ENCODE assay signal across 8 mouse cellular contexts in genomic region chr6:126938853-126939486, GRCm38 (mm10). TPM values are rescaled to one million over a fixed set of nuclear protein-coding genes. Genes with fewer than 3 reads are reported as not detected.
DNase-seq lines count a peak whose midpoint lies in the region; ATAC-seq and TF ChIP-seq lines count a peak whose summit lies in the region.

No protein-coding gene starts in this region.

- intact Hi-C loops in heart, postnatal 25 days (cut with DNase I) = loop anchor here (5.0 kb wide), 2 partner anchors 92 to 147 kb away; partner anchors contain the start of gene Ndufa9

- H3K4me3 ChIP-seq in heart, embryonic 10.5 days = peak overlapping the region; percentile 82
- peak overlapping the region; percentile 89 to 99 (median 95) for H3K4me3 ChIP-seq in CH12.LX (replicated peaks in 1 of 3; ENCODE audit: low read depth in 2 of 3, low read length in 2 of 3, poor library complexity in 1 of 3)
- H3K4me3 ChIP-seq in forebrain, embryonic 11.5 days (ENCODE audit: low read depth, low read length) = peak overlapping the region; percentile 70
- peak overlapping the region; percentile 87 for H3K4me3 ChIP-seq in liver, embryonic 16.5 days (ENCODE audit: low read depth, low read length)

- under 1% methylated on average over 31 of the region's 31 CpGs for WGBS in heart, embryonic 10.5 days
- under 1% methylated on average over 31 of the region's 31 CpGs for WGBS in forebrain, embryonic 11.5 days
- under 1% methylated on average over 31 of the region's 31 CpGs for whole genome bisulfite sequencing in liver, embryonic 16.5 days (ENCODE audit: insufficient replicate concordance)

- H3K9ac ChIP-seq in CH12.LX (ENCODE audit: insufficient read depth, low read depth) = peak overlapping the region; percentile 73
- peak overlapping the region; percentile 80 for H3K9ac ChIP-seq in forebrain, embryonic 11.5 days (ENCODE audit: low read length)
- H3K9ac ChIP-seq in liver, embryonic 16.5 days (ENCODE audit: low read depth, low read length) = peak overlapping the region; percentile 85

- H3K4me1 ChIP-seq in heart, embryonic 10.5 days = peaks cover 20% of the 10 kb centered on the region
- H3K4me1 ChIP-seq in CH12.LX (ENCODE audit: control insufficient read depth in 1 of 2, insufficient read depth in 2 of 2) = peaks cover 8 to 34% of the 10 kb centered on the region in 2 experiments; a peak in 3 of 4 replicates
- H3K4me1 ChIP-seq in forebrain, embryonic 11.5 days (replicated peaks; ENCODE audit: control insufficient read depth, insufficient read depth, low read length) = peaks cover 6% of the 10 kb centered on the region; the same call in 1 of the 2 replicates
- H3K4me1 ChIP-seq in liver, embryonic 16.5 days (ENCODE audit: control insufficient read depth, low read depth, low read length) = peaks cover 22% of the 10 kb centered on the region

- TF ChIP-seq CTCF in CH12.LX (conservative IDR thresholded peaks at IDR 0.05 in 1 of 2, IDR thresholded peaks at IDR 0.05 in 1 of 2; ENCODE audit: low read depth in 2 of 2, low read length in 2 of 2) = no peak

- H3K79me2 ChIP-seq in CH12.LX (replicated peaks; ENCODE audit: control insufficient read depth, extremely low read depth, insufficient read depth, poor library complexity, severe bottlenecking) = peaks cover 26% of the 10 kb centered on the region

- H3K4me2 ChIP-seq in CH12.LX (ENCODE audit: insufficient read depth, low read depth, poor library complexity, severe bottlenecking) = peak overlapping the region; percentile 91
- peak overlapping the region; percentile 82 for H3K4me2 ChIP-seq in forebrain, embryonic 11.5 days (ENCODE audit: low read depth, low read length, severe bottlenecking)
- H3K4me2 ChIP-seq in liver, embryonic 16.5 days (ENCODE audit: low read depth, low read length) = peak overlapping the region; percentile 85

- no peaks in the 10 kb centered on the region for H3K9me3 ChIP-seq in heart, embryonic 10.5 days
- no peaks in the 10 kb centered on the region for H3K9me3 ChIP-seq in CH12.LX (replicated peaks; ENCODE audit: low read length)
- no peaks in the 10 kb centered on the region for H3K9me3 ChIP-seq in forebrain, embryonic 11.5 days (ENCODE audit: control insufficient read depth, low read length)
- H3K9me3 ChIP-seq in liver, embryonic 16.5 days (replicated peaks; ENCODE audit: control insufficient read depth, low read length) = no peaks in the 10 kb centered on the region

- DNase-seq in heart, embryonic 10.5 days (ENCODE audit: low spot score) = peak; percentile 73
- DNase-seq in heart, postnatal 25 days (ENCODE audit: low spot score) = no peak
- DNase-seq in CH12.LX (ENCODE audit: extremely low read depth) = no peak
- DNase-seq in forebrain, embryonic 11.5 days (ENCODE audit: low spot score) = no peak
- DNase-seq in gastrocnemius, adult 18-20 months (ENCODE audit: low spot score) = no peak
- DNase-seq in right cerebral cortex, postnatal 36 days (ENCODE audit: low spot score in 2 of 2) = no peak

- dilution Hi-C loops in CH12.LX (cut with MboI; ENCODE audit: extremely low pct_ligation_motif_present, extremely low pct_unique_long_range_greater_than_20kb, low sequenced_read_pairs) = no loop called here

- in situ Hi-C loops in CH12.LX (cut with MboI; ENCODE audit: low pct_ligation_motif_present, low pct_unique_long_range_greater_than_20kb, low sequenced_read_pairs) = no loop called here

- H3K27me3 ChIP-seq in heart, embryonic 10.5 days (ENCODE audit: insufficient read depth, poor library complexity, severe bottlenecking) = no peaks in the 10 kb centered on the region
- no peaks in the 10 kb centered on the region for H3K27me3 ChIP-seq in CH12.LX (replicated peaks)
- no peaks in the 10 kb centered on the region for H3K27me3 ChIP-seq in forebrain, embryonic 11.5 days (ENCODE audit: control insufficient read depth, insufficient read depth, low read length)
- H3K27me3 ChIP-seq in liver, embryonic 16.5 days (ENCODE audit: control insufficient read depth, insufficient read depth, low read depth, low read length) = no peaks in the 10 kb centered on the region

- no peak for ATAC-seq in forebrain, embryonic 11.5 days (replicated peaks; ENCODE audit: low FRiP score)
- ATAC-seq in liver, embryonic 16.5 days (ENCODE audit: low read depth) = peak; percentile 3; the same call in 1 of the 2 replicates
- no peak for ATAC-seq in cerebellum, adult (ENCODE audit: insufficient number of reproducible peaks, low FRiP score, low TSS enrichment)

- TF ChIP-seq RAD21 in CH12.LX (IDR thresholded peaks at IDR 0.05; ENCODE audit: low read depth, low read length) = no peak

- H3K27ac ChIP-seq in heart, embryonic 10.5 days = peak overlapping the region; percentile 88
- H3K27ac ChIP-seq in CH12.LX (ENCODE audit: insufficient read depth, low read depth) = peak overlapping the region; percentile 67
- H3K27ac ChIP-seq in forebrain, embryonic 11.5 days (ENCODE audit: low read depth, low read length) = peak overlapping the region; percentile 41; the same call in 1 of the 2 replicates
- H3K27ac ChIP-seq in liver, embryonic 16.5 days (ENCODE audit: low read length) = peak overlapping the region; percentile 80

- peaks cover 20% of the 10 kb centered on the region for H3K36me3 ChIP-seq in heart, embryonic 10.5 days
- H3K36me3 ChIP-seq in CH12.LX (replicated peaks in 1 of 2; ENCODE audit: control insufficient read depth in 1 of 2, insufficient read depth in 1 of 2, low read length in 1 of 2) = peaks cover 21 to 41% of the 10 kb centered on the region in 2 experiments
- H3K36me3 ChIP-seq in forebrain, embryonic 11.5 days (ENCODE audit: control insufficient read depth, insufficient read depth, low read length) = no peaks in the 10 kb centered on the region
- H3K36me3 ChIP-seq in liver, embryonic 16.5 days (ENCODE audit: control insufficient read depth, insufficient read depth) = peaks cover 15% of the 10 kb centered on the region

- no peak for TF ChIP-seq EP300 in CH12.LX (IDR thresholded peaks at IDR 0.05; ENCODE audit: low read length)

- TF ChIP-seq POLR2A in CH12.LX (IDR thresholded peaks at IDR 0.05; ENCODE audit: low read depth, low read length) = no peak

TF ChIP-seq in CH12.LX, 34 proteins besides CTCF, POLR2A, EP300 and RAD21:
- TF ChIP-seq MAZ (IDR thresholded peaks at IDR 0.05; ENCODE audit: low read depth, low read length) = no peak
- TF ChIP-seq ZMIZ1 (IDR thresholded peaks at IDR 0.05; ENCODE audit: low read depth, low read length) = peak; percentile 54; the same call in 1 of the 2 replicates

RNA-seq across cellular contexts. Expression of gene Rad51ap1, which starts 0.4 kb away (rescaled TPM):
- 42.4 and 53.0 TPM in 2 replicates for polyA plus RNA-seq in heart, embryonic 10.5 days (2016; fragmentation: Nextera tagmentation; extraction: Ambion mirVana)
- total RNA-seq in heart, postnatal 25 days (2021) = 1 to 10 TPM; 1.1 to 2.7 TPM
- total RNA-seq in CH12.LX (2012; rRNA removed) (30.0 and 39.2 TPM in 2 replicates), CH12.LX (2014; rRNA removed) (84.1 and 87.9 TPM in 2 replicates)
- 79.1 and 118 TPM in 2 replicates for polyA plus RNA-seq in CH12.LX (2012; ENCODE audit: insufficient read length, low read depth)
- polyA plus RNA-seq in forebrain, embryonic 11.5 days (2014; fragmentation: Nextera tagmentation; extraction: Ambion mirVana) = 82.0 and 104 TPM in 2 replicates
- polyA plus RNA-seq in liver, embryonic 16.5 days (2015; fragmentation: Nextera tagmentation; extraction: Ambion mirVana) = 40.3 and 46.5 TPM in 2 replicates
- under 1 TPM in 1 of 2 experiments, not detected in 1; 0.11 TPM for total RNA-seq in gastrocnemius, adult 18-20 months (2021)

RNA-seq across cellular contexts. Expression of gene D6Wsu163e, which starts 0.8 kb away (rescaled TPM):
- polyA plus RNA-seq in heart, embryonic 10.5 days (2016; fragmentation: Nextera tagmentation; extraction: Ambion mirVana) = 12.7 and 12.9 TPM in 2 replicates
- total RNA-seq in heart, postnatal 25 days (2021) = 10 to 100 TPM; 10.8 to 14.5 TPM
- total RNA-seq in CH12.LX (2012; rRNA removed) (18.7 and 26.5 TPM in 2 replicates), CH12.LX (2014; rRNA removed) (42.0 and 42.7 TPM in 2 replicates)
- 26.6 and 31.1 TPM in 2 replicates for polyA plus RNA-seq in CH12.LX (2012; ENCODE audit: insufficient read length, low read depth)
- 19.7 and 19.8 TPM in 2 replicates for polyA plus RNA-seq in forebrain, embryonic 11.5 days (2014; fragmentation: Nextera tagmentation; extraction: Ambion mirVana)
- polyA plus RNA-seq in liver, embryonic 16.5 days (2015; fragmentation: Nextera tagmentation; extraction: Ambion mirVana) = 12.3 and 14.6 TPM in 2 replicates
- 1 to 10 TPM; 7.2 to 8.4 TPM for total RNA-seq in gastrocnemius, adult 18-20 months (2021)

RNA-seq across cellular contexts. Expression of gene Dyrk4, which starts 17.3 kb away (rescaled TPM):
- not detected in 2 replicates for polyA plus RNA-seq in heart, embryonic 10.5 days (2016; fragmentation: Nextera tagmentation; extraction: Ambion mirVana)
- total RNA-seq in heart, postnatal 25 days (2021) = not detected
- total RNA-seq in CH12.LX (2012; rRNA removed) = 8.8 and 13.1 TPM in 2 replicates
- 7.3 and 7.8 TPM in 2 replicates for total RNA-seq in CH12.LX (2014; rRNA removed)
- 30.0 and 30.3 TPM in 2 replicates for polyA plus RNA-seq in CH12.LX (2012; ENCODE audit: insufficient read length, low read depth)
- not detected in 2 replicates for polyA plus RNA-seq in forebrain, embryonic 11.5 days (2014; fragmentation: Nextera tagmentation; extraction: Ambion mirVana)
- 0.05 TPM in 1 of 2 replicates, not detected in the other for polyA plus RNA-seq in liver, embryonic 16.5 days (2015; fragmentation: Nextera tagmentation; extraction: Ambion mirVana)
- total RNA-seq in gastrocnemius, adult 18-20 months (2021) = not detected

Comparison
In these comparisons a context has a peak if more than half of its experiments do, and no peak if none do; other contexts are left out.
1. RNA of gene Dyrk4, which starts 17.3 kb away (polyA plus RNA-seq): 30.0 to 30.3 TPM in CH12.LX; 0.05 TPM in liver, embryonic 16.5 days, not detected in heart, embryonic 10.5 days and not detected in forebrain, embryonic 11.5 days; every median in the first group is over 10 times any median in the second.
2. Peak in every context shown above with its lines, with median percentiles within 50 percentile points of each other: H3K27ac ChIP-seq, H3K4me3 ChIP-seq, H3K4me2 ChIP-seq and H3K9ac ChIP-seq.